Mouse (Mus musculus): Measurements from ENCODE around the gene Saa4.
"Not testable (repeated sequence)": the region's sequence is repeated elsewhere in the genome, so short reads cannot be mapped to it uniquely, and the experiment has no call there.

Gene Saa4

DNA sequence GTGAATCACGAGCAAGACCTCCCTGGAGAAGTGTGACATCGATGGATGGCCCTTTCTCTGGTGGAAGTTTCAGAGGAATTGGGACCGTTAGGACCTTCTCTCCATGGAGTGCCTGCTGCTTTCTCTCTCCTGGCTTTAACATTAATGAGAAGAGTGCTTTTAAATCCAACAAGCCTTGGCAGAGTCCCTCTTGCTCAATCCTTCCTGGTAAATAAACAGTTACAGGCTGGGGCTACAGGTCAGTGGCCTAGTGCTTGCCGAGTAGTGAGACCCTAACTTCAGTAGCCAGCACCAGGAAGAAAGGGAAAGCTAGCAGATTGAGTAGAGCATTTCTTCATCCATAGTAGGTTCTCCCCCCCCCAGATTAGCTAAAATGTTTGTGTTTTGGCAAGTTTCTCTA lies at the start of gene Saa4:
Gene Saa4, minus strand, starts transcription at position 146 of the 400 bp plus-strand sequence.
- no peak for DNase-seq

DNA sequence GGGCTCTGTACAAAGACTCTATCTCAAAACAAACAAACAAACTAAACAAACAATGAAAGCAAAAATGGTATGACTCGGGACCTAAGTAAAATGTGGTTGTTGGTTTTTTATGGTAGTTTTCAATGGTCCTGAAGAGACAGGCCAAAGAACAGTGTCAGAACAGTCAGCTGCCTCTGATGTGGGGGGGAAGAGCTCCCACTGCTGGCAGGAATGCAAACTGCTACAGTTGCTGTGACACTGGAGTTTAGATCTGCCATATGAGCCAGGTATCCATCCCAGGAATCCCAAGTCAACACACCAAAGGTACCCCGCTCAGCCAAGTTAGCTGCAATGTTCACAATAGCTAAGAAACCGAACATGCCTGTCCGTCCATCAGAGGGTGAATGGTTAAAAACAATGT lies 38.3 kb upstream of the Saa4 start:
- DNase-seq: peak; percentile 64

DNA sequence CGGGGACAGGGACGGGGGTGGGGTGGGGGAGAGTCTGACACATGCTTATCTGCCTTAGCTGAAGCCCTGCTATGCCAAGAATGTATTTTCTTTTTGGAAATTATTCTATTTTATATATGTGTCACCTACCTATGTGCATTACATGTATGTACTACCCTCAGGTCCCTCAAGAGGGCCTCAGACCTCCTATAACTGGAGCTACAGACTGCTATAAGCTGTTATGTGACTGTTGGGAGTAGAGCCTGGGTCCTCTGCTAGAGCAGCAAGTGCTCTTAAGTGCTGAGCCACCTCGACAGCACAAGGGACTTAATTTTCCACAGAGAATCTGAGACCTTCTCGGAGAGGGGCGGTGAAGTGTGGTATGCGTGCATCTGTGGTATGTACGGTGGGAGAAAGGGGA lies 36.0 kb upstream of the Saa4 start:
- no peak for DNase-seq

DNA sequence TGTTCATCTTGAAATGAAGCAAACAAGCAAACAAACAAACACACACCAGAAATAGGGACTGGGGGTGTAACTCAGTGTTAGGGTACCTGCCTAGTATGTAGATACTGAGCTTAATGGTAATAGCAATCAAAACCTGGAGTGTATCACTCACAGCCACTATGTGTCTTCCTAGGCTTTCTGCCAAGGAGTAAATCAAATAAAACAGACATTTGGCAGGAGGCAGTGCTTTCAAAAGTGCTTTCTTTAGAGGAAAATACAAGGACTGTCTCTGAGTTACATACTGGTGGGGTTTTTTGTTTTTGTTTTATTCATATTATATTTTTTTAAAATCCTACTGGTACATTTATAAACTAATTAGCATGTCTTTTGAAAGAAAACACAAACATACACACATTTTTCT lies 35.0 kb upstream of the Saa4 start:
- DNase-seq: no peak

DNA sequence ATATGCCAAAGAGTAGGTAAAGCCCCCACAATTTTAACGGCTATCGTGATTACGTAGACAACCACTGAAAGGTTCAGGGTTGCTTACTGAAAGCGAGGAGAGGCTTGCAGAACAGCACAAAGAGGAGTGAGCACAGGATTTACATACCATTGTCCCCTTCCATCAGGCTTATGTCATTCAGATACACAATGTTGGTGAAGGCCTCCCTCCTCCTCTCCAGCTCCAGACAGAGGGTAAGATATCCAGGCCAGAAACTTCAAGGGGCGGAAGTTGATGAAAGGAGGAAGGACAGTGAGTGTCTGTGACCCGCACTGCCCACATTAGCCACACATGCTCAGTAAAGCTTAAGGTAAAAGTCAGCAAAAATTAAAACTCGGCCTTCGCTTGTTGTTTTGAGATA lies 32.3 kb upstream of the Saa4 start:
- no peak for DNase-seq

DNA sequence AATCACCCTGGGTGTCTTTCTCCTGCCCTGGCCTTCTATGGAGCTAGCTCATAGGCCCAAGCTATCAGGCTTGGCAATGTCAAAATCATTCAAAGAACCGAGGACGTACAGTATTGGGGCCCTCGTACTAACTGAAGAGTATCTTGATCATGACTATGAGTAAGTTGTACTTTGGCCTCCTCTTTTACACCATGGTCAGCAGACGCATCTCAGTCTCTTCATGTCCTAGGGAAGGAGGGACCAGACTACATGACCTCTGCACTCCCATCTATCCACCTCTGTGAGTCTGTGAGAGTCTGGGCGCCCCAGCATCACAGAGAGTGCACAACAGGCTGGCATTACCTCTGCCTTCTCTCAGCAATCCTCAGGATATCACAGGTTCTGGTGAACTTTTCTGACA lies 30.2 kb upstream of the Saa4 start:
- no peak for DNase-seq

DNA sequence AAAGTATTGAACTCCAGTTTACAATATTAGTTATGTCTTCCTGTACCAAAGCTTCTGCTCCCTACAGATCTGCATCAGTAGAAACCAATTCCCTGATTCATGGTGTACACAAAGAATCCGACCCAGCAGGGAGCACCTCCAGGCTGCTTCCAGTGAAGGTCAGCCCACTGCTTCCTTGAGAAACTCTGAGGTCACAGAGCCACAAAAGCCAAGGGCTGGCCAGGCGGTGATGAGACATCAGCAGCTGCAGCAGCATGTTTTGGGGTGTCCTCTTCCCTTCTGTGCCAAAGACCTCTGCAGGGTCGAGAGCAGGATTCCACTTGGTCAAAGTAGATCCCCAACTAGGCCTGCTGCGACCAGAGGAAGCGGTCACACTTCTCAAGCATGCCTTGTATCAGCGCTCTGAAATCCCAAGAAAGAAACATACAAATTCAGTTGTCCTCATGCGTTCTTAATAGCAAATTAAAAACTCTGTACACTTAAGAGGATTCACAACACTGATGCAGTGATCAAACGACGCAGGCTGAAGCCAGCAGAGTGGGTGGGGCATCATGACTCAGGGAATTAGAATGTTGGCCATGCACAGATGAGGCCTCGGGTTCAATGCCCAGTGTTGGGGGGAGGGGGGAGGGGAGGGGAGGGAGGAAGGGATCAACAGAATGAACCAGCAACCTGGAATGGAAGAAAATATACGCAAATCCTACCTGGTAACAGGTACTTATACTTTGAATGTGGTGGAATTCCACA lies 28.8 kb upstream of the Saa4 start:
- DNase-seq: no peak

DNA sequence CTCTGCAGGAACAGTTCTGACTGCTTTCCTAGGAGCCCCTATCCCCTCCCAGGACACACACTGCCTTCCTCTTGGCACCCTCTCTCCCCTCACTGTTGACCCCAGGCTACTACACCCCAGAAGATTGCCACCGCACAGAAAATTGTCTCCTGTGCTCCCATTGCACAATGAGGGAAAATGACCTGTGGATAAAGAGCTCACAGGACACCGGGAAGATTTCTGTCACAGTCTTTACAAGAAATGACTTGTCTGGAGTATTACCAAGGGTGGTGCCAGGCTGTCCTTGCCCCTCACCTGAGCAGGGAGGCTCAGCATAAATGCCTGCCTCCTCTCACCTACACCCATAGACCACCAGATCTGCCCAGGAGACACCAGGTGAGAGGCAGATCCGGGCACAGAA lies 19.1 kb upstream of the Saa4 start, which contains the start of gene Saa2:
Gene Saa2, plus strand, starts transcription at position 301 of the 400 bp plus-strand sequence.
- DNase-seq: no peak

DNA sequence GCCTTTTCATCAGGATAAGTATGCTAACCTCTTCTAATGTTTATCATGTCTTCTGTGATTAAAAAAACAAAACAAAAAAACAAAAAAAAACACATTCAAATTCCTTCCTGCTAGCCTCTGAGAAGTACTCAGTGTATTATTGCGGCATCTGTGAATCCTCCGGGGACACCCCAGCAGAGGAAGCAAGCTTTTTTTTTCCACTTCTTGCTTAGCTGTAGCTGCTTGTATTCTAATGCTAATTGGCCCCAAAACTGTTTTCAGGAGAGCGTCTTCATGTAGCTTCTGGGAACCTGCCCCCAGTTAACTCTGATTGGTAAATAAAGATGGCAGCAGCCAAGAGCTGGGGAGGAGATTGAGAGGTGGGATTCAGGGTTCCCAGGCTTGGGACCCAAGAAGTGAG lies 16.1 kb upstream of the Saa4 start:
- no peak for DNase-seq

DNA sequence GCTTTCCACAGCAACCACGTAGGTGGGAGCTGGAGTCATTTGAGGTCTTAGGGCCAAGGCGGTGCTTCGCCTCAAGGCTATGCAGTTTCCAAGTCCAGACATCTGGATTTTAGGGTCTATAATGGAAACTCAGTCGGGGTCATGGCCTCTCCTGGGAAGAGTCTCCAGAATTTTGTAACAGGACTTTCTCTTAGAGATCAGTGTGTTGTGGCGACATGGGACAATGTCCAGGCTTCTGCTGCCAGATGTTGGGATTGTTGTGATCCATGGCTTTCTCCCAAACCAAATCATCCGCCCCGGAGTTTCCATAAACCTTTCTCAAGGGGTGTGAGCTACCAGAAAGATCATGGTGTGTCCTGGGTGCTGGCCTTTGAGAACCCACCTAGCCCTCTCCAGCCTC lies 14.0 kb upstream of the Saa4 start:
- DNase-seq: no peak

DNA sequence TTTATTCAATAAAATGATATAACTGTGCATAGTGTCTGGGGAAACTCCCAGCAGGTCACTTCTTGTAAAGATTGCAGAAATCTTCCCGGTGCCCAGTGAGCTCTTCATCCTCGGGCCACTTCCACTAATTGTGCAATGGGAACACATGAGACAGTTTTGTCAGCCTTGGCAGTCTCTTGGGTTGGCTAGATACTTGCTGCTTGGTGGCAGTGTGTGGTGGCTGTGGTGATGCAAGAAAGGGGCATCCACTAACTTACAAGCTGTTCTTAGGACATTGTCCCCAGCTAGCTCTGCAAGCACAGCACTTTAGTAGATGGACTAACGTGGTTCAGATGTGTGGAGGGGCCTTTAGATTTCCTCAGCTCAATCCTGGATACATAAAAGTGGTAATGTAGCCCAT lies 13.4 kb upstream of the Saa4 start:
- DNase-seq: no peak

DNA sequence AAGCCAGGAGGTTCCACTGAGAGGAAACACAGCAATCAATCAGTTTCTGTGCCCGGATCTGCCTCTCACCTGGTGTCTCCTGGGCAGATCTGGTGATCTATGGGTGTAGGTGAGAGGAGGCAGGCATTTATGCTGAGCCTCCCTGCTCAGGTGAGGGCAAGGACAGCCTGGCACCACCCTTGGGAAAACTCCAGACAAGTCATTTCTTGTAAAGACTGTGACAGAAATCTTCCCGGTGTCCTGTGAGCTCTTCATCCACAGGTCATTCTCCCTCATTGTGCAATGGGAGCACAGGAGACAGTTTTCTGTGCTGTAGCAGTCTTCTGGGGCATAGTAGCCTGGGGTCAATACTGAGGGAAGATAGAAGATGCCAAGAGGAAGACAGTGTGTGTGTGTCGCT lies 10.5 kb upstream of the Saa4 start, which contains the start of gene Saa1:
Gene Saa1, minus strand, starts transcription at position 101 of the 400 bp plus-strand sequence.
- DNase-seq: not testable (repeated sequence)

DNA sequence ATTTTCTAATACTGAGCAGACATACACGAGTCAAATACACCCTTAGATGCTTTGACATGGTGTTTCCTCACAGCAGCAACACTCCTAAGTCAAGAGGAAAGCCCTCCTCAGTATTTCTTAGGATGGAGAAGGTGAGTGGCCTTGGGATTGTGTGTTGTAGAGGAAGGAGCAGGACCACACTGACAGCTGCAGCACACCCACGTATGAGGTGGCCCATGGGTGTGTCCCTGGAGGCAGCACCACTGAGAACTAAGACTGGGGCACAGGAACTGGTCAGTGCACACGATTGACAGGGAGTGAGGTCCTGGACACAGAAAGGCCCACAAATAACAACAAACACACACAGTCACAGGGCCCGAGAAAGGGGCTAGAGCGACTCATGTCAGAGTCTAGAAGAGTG lies 7.6 kb upstream of the Saa4 start:
- DNase-seq: not testable (repeated sequence)

DNA sequence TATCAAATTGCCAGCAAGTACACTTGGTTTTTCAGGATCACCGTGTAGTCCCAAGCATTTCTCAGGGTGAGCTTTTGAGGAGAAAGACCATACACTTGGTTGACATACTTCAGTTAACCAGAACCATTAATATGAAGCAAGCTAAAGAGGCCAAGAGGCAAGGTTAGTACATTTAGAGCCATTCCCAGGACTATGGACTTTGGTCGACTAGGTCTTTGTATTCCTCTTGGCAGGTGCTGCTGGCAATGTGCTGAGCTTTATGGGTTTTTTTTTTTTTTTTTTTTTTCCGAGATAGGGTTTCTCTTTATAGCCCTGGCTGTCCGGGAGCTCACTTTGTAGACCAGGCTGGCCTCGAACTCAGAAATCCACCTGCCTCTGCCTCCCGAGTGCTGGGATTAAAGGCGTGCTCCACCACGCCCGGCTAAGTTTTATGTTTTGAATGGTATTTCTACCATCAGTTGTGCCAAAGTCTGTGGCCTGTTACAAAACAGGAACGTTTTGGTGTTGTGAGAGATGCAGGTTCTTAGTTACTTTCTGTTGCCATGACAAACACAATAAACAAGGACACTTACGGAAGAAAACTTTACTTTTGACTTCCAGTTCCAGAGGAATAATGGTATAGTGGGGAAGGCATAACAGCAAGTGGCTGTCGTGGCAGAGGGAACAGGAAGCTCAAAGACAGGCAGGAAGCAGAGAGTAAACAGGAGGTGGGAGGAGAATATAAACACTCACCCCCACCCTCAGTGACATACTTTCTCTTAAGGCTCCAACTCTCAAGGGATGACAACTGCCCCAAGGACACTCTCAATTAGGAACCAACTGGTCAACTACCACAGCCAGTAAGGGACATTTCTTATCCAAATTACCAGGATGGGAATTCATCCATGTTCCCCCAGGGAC lies 6.4 kb upstream of the Saa4 start:
- no peak for DNase-seq

DNA sequence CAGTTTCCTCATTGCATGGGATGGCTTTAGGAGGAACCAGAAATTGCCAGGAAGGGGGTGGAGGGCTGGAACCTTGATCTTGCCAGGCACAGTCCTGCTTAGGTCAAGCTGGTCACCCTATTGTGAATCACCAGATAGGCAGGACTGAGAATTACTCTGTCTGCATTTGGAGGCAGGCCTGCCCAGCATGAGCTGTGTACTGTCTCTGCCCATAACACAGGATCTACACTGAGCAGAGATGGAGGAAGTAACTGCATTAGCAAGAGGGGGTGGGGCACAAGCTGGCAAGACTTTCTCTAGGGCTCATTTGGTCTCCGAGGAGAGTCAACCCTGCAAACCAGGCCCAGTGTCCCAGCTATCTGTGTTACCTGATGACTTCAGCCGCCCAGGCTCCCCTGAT lies 2.6 kb upstream of the Saa4 start:
- DNase-seq: no peak

DNA sequence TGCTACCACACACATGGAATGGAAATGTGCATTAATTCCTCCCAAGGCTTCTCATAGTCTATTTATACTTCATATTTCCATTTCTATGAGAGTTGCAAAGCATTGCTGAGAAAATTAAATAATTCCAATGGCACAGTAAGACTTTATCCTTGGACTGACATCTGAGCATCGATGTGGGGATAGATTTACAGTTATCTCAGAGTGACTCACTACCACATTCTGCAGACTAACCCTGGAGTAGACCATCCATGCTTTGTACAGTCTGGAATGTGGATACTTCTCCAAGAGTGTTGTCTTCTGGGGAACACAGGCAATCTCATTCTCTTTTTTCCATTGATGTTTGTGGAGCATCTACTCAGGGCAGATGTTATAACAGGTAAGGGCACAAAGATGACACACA lies 4.8 kb downstream of the Saa4 start:
- no peak for DNase-seq

DNA sequence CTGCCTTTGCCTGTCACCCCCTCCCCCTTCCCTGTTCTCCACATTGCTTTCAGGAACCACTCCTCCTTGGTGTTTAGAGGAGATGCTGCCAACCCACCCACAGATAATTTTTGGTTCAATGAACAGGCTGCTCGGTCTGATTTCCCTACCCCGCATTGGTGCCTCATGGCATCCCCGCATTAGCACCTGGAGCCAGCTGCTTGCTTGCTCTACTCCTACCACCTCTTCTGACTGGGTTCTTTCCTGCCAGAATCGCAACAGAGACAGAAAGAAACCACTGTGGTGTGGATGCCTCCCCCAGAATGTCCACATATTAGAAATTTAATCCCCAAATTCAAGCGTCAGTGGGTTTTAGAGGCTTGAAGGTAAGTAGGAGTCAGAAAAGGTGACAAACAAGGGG lies 8.0 kb downstream of the Saa4 start:
- DNase-seq: no peak

DNA sequence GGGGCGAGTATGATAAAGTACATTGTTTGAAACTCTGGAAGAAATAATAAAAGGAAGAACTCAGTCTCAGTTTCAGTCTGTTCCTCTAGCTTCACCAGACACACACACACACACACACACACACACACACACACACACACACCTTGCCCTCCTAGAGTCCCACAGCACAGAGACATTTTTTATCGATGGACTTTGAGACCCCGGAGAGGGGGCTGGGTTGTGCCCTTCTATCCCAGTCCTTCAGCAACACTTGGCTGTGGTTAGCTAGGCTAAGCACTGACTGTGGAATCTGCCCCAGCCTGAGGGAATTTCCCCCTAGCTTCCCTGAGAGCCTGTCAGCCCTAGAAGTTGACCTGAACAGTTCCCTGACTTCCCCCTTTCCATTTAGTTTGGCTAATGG lies 8.6 kb downstream of the Saa4 start:
- no peak for DNase-seq

DNA sequence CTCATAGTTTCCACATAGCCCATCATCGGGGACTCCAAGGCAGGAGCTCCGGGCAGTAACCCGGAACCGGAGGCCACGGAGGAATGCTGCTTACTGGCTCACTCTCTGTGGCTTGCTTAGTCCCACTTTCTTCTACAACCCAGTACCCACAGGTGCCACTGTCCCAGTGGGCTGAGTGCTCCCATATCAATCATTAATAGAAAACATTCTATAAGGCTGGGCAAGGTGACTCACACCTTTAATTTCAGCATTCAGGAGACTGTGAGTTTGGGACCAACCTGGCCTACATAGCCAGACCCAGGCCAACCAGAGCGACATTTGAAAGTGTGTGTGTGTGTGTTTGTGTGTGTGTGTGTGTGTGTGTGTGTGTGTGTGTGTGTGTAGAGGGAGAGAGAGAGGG lies 9.0 kb downstream of the Saa4 start:
- no peak for DNase-seq

DNA sequence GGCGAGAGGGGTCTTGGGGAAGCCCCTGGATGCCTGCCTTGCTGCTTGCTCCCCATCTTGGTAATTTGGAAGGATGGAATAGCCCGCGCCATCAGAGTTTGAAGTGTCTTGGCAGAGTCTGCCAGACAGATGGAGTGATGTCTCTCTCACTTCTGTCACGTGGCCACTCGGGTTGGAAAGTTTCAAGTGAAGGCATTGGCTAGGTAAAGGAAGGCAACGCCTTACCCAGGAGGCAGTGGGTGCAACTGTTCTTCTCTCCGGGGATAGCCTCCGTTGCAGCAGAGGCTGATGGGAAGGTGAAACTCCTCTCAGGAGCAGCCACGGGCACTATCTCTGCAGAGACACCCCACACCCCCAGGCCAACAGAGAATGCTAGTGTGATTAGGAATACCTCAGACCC lies 11.9 kb downstream of the Saa4 start:
- DNase-seq: peak; percentile 45

DNA sequence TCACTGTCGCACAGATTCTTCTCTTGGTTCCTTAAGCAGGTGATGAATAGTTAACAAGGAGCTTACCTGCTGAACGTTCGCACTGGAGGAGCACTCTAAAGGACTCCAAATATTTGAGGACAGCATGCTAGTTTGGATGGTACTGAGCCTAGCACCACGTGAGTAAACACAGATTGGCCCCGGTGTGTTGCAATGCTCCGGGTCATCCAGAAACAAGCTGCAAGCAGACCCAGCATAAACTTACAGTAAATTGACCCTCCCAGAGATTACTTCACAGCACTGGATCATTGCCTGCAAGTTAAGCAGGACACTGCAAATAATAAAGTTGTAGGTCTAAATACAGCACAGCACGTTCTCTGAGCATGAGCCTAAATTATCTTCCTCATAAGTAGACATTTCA lies 12.9 kb downstream of the Saa4 start:
- DNase-seq: peak; percentile 38

DNA sequence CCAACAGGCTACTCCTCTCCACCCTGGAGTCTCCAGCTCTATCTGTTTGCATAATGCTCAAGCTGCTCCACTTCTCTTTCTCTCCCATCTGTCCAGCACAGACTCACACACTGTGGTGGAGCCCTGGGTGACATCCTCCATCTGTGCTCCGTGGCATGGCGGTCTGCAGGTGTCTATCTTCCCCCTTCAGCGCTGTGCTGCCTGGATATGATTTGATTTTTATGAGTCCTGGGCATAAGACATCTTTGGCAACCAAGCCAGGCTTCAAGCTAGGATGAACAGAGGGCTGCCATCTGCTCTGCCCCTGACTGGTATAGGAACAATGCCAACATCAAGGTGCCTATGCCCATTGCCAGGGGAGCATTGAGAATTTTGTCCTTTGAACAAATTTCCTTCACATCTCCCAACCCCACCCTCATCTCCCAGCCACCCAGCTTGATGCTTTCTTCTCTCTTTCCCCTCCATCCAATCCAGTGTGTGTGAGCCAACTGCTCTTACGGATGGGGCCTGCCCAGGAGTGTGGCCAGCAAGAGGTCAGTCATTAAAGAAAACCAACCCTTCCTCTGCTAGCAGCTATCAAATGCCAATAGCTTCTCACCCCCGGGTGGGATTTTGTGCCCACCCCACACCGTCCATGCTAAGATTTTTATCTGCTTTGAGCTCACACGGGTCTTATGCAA lies 13.7 kb downstream of the Saa4 start:
- peak; percentile 87 for DNase-seq

DNA sequence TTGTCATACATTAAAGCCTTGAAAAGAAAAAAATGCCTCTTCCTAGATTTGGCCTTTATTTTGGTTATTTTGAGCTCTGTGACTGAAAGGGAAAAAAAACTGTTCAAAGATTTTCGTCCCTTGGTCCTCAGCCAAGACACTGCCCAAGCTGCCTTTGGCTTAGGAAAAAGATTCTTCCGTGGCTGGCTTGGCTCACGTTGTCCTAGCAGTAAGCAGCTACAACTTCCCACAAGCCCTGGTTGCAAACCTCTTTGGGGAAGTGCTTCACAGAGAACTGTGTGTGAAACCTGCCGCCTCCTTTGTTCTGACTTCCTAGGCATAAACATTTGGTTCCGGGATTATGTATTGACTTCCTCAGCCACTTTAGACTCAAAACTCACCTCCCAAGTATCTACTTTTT lies 15.5 kb downstream of the Saa4 start:
- peak; percentile 42 for DNase-seq

DNA sequence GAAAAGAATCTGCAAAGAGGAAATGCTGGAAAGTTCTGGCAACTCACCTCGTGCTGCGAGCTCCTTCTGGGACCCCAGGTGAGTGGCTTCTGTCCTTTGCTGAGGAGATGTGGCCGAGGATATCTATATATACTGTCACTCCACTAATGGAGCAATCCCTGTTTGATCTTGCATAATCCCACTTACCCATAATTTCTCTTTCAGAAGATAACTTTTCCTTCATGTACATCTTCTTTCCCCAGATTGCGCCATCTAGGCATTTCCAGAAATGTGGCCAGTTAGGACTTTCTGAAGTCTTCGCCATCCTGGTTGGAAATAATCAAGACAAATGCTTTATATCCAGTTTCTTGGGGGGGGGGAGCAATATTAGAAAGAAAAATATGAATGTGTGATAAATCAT lies 16.8 kb downstream of the Saa4 start, which contains the start of gene Saa3:
Gene Saa3, minus strand, starts transcription at position 101 of the 400 bp plus-strand sequence.
- no peak for DNase-seq

Measured in cerebellum, adult 11 months (tissue).